Mouse (Mus musculus) CH12.LX (cell line): ENCODE measurements around the gene Ncf4. TPM values are rescaled to one million over a fixed set of nuclear protein-coding genes. Genes with fewer than 3 reads are reported as not detected.

Experiments
- DNase-seq: peaks from one replicate; pipeline ENCODE4 v3.0.0-alpha.2; 2013; ENCODE audit errors: extremely low read depth
- H3K27ac ChIP-seq: 2 replicates; pipeline ENCODE4 v1.5.1; 2012; ENCODE audit warnings: low read depth, mild to moderate bottlenecking, control low read depth, moderate library complexity; ENCODE audit not compliant: insufficient read depth
- H3K27me3 ChIP-seq: replicated peaks from 2 replicates; pipeline ENCODE3; 2012; ENCODE audit warnings: inconsistent platforms
- H3K36me3 ChIP-seq, 2 experiments: replicated peaks in 1 of 2; 2 replicates each; pipeline versions ENCODE3 to v1.6.1; 2012; ENCODE audit warnings: inconsistent platforms in 1 of 2, low read length in 1 of 2, mild to moderate bottlenecking in 1 of 2, mixed read lengths in 1 of 2, moderate library complexity in 1 of 2; ENCODE audit not compliant: control insufficient read depth in 1 of 2, insufficient read depth in 1 of 2
- H3K4me1 ChIP-seq, 2 experiments: 2 replicates each; pipeline ENCODE4 v1.6.1; 2012; ENCODE audit warnings: inconsistent platforms in 1 of 2, moderate library complexity in 1 of 2; ENCODE audit not compliant: insufficient read depth in 2 of 2, control insufficient read depth in 1 of 2
- H3K4me2 ChIP-seq: 2 replicates; pipeline ENCODE4 v1.6.1; 2012; ENCODE audit warnings: low read depth, mild to moderate bottlenecking, control low read depth; ENCODE audit not compliant: poor library complexity, insufficient read depth, severe bottlenecking
- H3K4me3 ChIP-seq, 3 experiments: fragments of 150-350 bp in 1 of 3; sonication (generic) in 1 of 3; replicated peaks in 1 of 3; 2 replicates each; pipeline versions ENCODE3 to v1.5.1; 2011 to 2012; ENCODE audit warnings: low read depth in 2 of 3, low read length in 2 of 3, mild to moderate bottlenecking in 2 of 3, moderate library complexity in 2 of 3, control low read depth in 1 of 3, improper control_type of control experiment in 1 of 3, inconsistent platforms in 1 of 3, mixed read lengths in 1 of 3; ENCODE audit not compliant: poor library complexity in 1 of 3
- H3K79me2 ChIP-seq: replicated peaks from 2 replicates; pipeline ENCODE4 v1.6.1; 2012; ENCODE audit warnings: mild to moderate bottlenecking, moderate library complexity; ENCODE audit not compliant: control insufficient read depth, poor library complexity, insufficient read depth, severe bottlenecking; ENCODE audit errors: extremely low read depth
- H3K9ac ChIP-seq: 2 replicates; pipeline ENCODE4 v1.6.1; 2012; ENCODE audit warnings: low read depth, mild to moderate bottlenecking, control low read depth, moderate library complexity; ENCODE audit not compliant: insufficient read depth
- H3K9me3 ChIP-seq: replicated peaks from 2 replicates; pipeline ENCODE3; 2012; ENCODE audit warnings: low read length, inconsistent platforms, mixed read lengths
- BHLHE40 ChIP-seq: IDR thresholded peaks from 2 replicates; pipeline ENCODE4 v1.6.1; 2011; ENCODE audit warnings: mild to moderate bottlenecking, low read depth, low read length, improper control_type of control experiment
- CHD1 ChIP-seq: IDR thresholded peaks from 2 replicates; pipeline ENCODE4 v1.6.1; 2012; ENCODE audit warnings: low read depth, low read length, improper control_type of control experiment, inconsistent platforms
- CHD2 ChIP-seq: IDR thresholded peaks from 2 replicates; pipeline ENCODE4 v1.6.1; 2011; ENCODE audit warnings: low read length, improper control_type of control experiment
- E2F4 ChIP-seq: IDR thresholded peaks from 2 replicates; pipeline ENCODE4 v1.6.1; 2011; ENCODE audit warnings: low read depth, low read length, improper control_type of control experiment; ENCODE audit not compliant: insufficient replicate concordance
- ELF1 ChIP-seq: IDR thresholded peaks from 2 replicates; pipeline ENCODE4 v1.6.1; 2014; ENCODE audit warnings: low read depth, mild to moderate bottlenecking, inconsistent platforms, low read length, improper control_type of control experiment
- ETS1 ChIP-seq: conservative IDR thresholded peaks from 2 replicates; pipeline ENCODE4 v1.6.1; 2012; ENCODE audit warnings: low read depth, mild to moderate bottlenecking, inconsistent platforms, low read length, improper control_type of control experiment, moderate library complexity
- GABPA ChIP-seq: IDR thresholded peaks from 2 replicates; pipeline ENCODE4 v1.6.1; 2012; ENCODE audit warnings: low read depth, low read length, improper control_type of control experiment, inconsistent platforms; ENCODE audit not compliant: insufficient replicate concordance
- IRF4 ChIP-seq: IDR thresholded peaks from 2 replicates; pipeline ENCODE4 v1.6.1; 2014; ENCODE audit warnings: low read depth, mild to moderate bottlenecking, inconsistent platforms, low read length, improper control_type of control experiment
- JUN ChIP-seq: IDR thresholded peaks from 2 replicates; pipeline ENCODE4 v1.6.1; 2011; ENCODE audit warnings: low read depth, mild to moderate bottlenecking, low read length, improper control_type of control experiment, moderate library complexity; ENCODE audit not compliant: insufficient read depth
- JUND ChIP-seq: conservative IDR thresholded peaks from 2 replicates; pipeline ENCODE4 v1.6.1; 2011; ENCODE audit warnings: low read depth, low read length, improper control_type of control experiment
- KAT2A ChIP-seq: IDR thresholded peaks from 2 replicates; pipeline ENCODE4 v1.6.1; 2012; ENCODE audit warnings: low read length, improper control_type of control experiment, inconsistent platforms; ENCODE audit not compliant: insufficient replicate concordance
- MAFK ChIP-seq: IDR thresholded peaks from 2 replicates; pipeline ENCODE4 v1.6.1; 2011; ENCODE audit warnings: low read length, improper control_type of control experiment; ENCODE audit not compliant: insufficient replicate concordance
- MAZ ChIP-seq: IDR thresholded peaks from 2 replicates; pipeline ENCODE4 v1.6.1; 2012; ENCODE audit warnings: low read depth, mild to moderate bottlenecking, inconsistent platforms, low read length, improper control_type of control experiment, moderate library complexity
- MEF2A ChIP-seq: IDR thresholded peaks from 2 replicates; pipeline ENCODE4 v1.6.1; 2014; ENCODE audit warnings: low read depth, mild to moderate bottlenecking, inconsistent platforms, low read length, improper control_type of control experiment, borderline replicate concordance
- MYC ChIP-seq: IDR thresholded peaks from 2 replicates; pipeline ENCODE4 v1.6.1; 2011; ENCODE audit warnings: low read depth, mild to moderate bottlenecking, improper control_type of control experiment, low read length
- NELFE ChIP-seq: IDR thresholded peaks from 2 replicates; pipeline ENCODE4 v1.6.1; 2011; ENCODE audit warnings: low read depth, low read length, improper control_type of control experiment
- POLR2A ChIP-seq: IDR thresholded peaks from 2 replicates; pipeline ENCODE4 v1.6.1; 2011; ENCODE audit warnings: low read depth, mild to moderate bottlenecking, improper control_type of control experiment, low read length
- RCOR1 ChIP-seq: conservative IDR thresholded peaks from 2 replicates; pipeline ENCODE4 v1.6.1; 2012; ENCODE audit warnings: low read depth, mild to moderate bottlenecking, inconsistent platforms, low read length, improper control_type of control experiment
- SMC3 ChIP-seq: IDR thresholded peaks from 2 replicates; pipeline ENCODE4 v1.6.1; 2011; ENCODE audit warnings: low read depth, low read length, improper control_type of control experiment
- TCF12 ChIP-seq: IDR thresholded peaks from 2 replicates; pipeline ENCODE4 v1.6.1; 2014; ENCODE audit warnings: low read depth, mild to moderate bottlenecking, inconsistent platforms, low read length, improper control_type of control experiment
- ZC3H11A ChIP-seq: IDR thresholded peaks from 2 replicates; pipeline ENCODE4 v1.6.1; 2012; ENCODE audit warnings: low read depth, mild to moderate bottlenecking, inconsistent platforms, low read length, improper control_type of control experiment
- ZKSCAN1 ChIP-seq: IDR thresholded peaks from 2 replicates; pipeline ENCODE4 v1.6.1; 2012; ENCODE audit warnings: low read depth, inconsistent platforms, low read length, improper control_type of control experiment, borderline replicate concordance
- ZMIZ1 ChIP-seq: IDR thresholded peaks from 2 replicates; pipeline ENCODE4 v1.6.1; 2012; ENCODE audit warnings: low read depth, mild to moderate bottlenecking, inconsistent platforms, low read length, improper control_type of control experiment
- dilution Hi-C: fragments of 300-500 bp; cut with MboI; formaldehyde crosslinking; loops from 2 replicates; pipeline ENCODE4 v1.14.3; 2020; ENCODE audit warnings: low sequenced_read_pairs; ENCODE audit not compliant: extremely low pct_unique_long_range_greater_than_20kb, extremely low pct_ligation_motif_present
- in situ Hi-C: fragments of 300-500 bp; cut with MboI; formaldehyde crosslinking; loops from 3 replicates; pipeline ENCODE4 v1.14.3; 2019; ENCODE audit warnings: low sequenced_read_pairs, low pct_ligation_motif_present, low pct_unique_long_range_greater_than_20kb, mixed read lengths
- polyA plus RNA-seq: library from polyadenylated mRNA; unstranded; fragments of >175 nt; gene quantifications from 2 replicates; pipeline ENCODE4 v1.2.1, GENCODE M21; 2012; ENCODE audit warnings: low read depth; ENCODE audit not compliant: insufficient read length
- total RNA-seq, 2 experiments: library from RNA; depleted of rRNA; stranded (reverse); fragments of 300-350 nt in 1 of 2; fragments of >200 nt in 1 of 2; gene quantifications; 2 replicates each; pipeline ENCODE4 v1.2.3; 2012 to 2014

Ncf4 gene
- total and polyA plus RNA-seq, 3 experiments = 145 to 339 (median 177) TPM

DNA sequence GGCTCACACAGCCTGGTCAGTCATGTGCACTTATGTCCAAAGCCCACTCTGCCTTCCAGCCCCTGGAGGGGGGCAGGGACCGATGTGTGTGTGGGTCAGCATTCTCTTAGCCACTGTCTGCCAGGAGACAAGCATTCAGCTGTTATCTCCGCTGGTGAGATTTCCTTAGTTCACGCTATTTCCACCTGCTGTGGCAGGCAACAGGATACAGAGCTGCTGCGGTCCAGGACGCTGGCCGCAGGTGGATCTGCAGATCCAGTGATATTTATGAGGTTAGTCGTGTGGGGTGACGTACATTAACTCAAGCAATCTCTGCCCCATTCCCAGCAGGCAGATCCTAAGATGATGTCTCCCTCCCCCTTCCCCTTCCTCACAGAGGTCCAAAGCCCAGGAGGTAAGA is 33.2 kb upstream of the Ncf4 start:
- no peak overlapping the region for H3K4me3 ChIP-seq
- no peaks in the 10 kb centered on the region for H3K36me3 ChIP-seq
- TF ChIP-seq CHD1 = no peak
- TF ChIP-seq MAFK = no peak
- no peak for TF ChIP-seq JUND
- in situ Hi-C loops = no loop called here
- DNase-seq = no peak
- H3K4me2 ChIP-seq = no peak overlapping the region
- H3K9ac ChIP-seq = no peak overlapping the region
- dilution Hi-C loops = no loop called here
- H3K27ac ChIP-seq = no peak overlapping the region
- H3K4me1 ChIP-seq = peaks cover 24 to 27% of the 10 kb centered on the region in 2 experiments
- no peaks in the 10 kb centered on the region for H3K79me2 ChIP-seq
- peaks cover 10% of the 10 kb centered on the region for H3K9me3 ChIP-seq
- H3K27me3 ChIP-seq = no peaks in the 10 kb centered on the region

DNA sequence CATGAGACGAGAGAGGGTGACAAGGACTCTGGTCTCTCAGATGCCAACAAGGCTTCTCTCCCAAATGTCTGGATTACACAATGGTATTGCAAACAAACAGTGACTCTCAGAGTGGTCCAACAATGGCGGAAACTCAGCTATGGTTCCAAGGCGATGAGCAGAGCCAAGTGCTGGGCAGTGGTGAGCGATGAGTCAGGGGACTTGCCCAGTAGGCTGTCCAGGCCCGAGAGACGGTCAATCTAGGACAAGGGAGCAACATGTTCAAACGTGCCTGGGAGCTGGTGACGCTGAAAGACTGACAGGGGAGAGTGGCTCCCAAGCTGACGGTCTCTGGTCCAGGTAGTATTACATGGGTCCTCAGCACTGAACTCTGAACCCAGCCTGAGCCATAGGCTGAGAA is 29.3 kb upstream of the Ncf4 start:
- H3K4me3 ChIP-seq = no peak overlapping the region
- TF ChIP-seq CHD1 (peak; percentile 68; the same call in 1 of the 2 replicates), TCF12 (peak; percentile 29; the same call in 1 of the 2 replicates), IRF4 (peak; percentile 18; the same call in 1 of the 2 replicates), RCOR1 (no peak), BHLHE40 (0 out of 2 replicates have a peak, but pooled peaks have one; percentile 15), POLR2A (no peak), ZMIZ1 (no peak), ZC3H11A (no peak), MEF2A (no peak)
- H3K27ac ChIP-seq = no peak overlapping the region
- H3K36me3 ChIP-seq = no peaks in the 10 kb centered on the region
- no peak overlapping the region for H3K9ac ChIP-seq
- no peak for DNase-seq
- no peaks in the 10 kb centered on the region for H3K27me3 ChIP-seq
- H3K4me1 ChIP-seq = peaks cover 23% of the 10 kb centered on the region in 2 experiments
- dilution Hi-C loops = no loop called here
- H3K4me2 ChIP-seq = no peak overlapping the region
- H3K79me2 ChIP-seq = no peaks in the 10 kb centered on the region
- in situ Hi-C loops = no loop called here
- H3K9me3 ChIP-seq = peaks cover 14% of the 10 kb centered on the region

DNA sequence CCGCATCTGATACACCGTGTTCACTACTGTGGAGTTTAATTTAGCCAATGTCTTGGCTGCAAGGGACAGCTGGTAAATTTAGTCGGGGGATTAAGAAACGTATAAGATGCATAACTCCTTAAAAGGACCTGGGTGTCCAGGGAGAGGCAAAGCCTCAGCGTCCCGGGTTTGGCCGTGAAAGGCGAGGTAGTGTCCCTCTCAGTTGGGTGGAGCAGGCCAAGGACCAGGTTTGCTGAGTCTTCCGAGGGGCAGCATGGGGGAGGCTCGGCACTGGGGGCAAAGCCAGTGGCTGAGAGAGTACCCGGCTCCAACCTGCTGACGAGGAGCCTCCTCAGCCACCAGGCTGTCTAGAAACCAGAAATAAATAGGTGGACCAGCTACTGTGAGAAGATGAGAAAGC is 16.8 kb upstream of the Ncf4 start:
- peaks cover 0 to 9% of the 10 kb centered on the region in 2 experiments; a peak in 2 of 4 replicates for H3K4me1 ChIP-seq
- no peak overlapping the region for H3K4me2 ChIP-seq
- DNase-seq = no peak
- in situ Hi-C loops = no loop called here
- no peak overlapping the region for H3K4me3 ChIP-seq
- no peak for TF ChIP-seq POLR2A
- no peak for TF ChIP-seq TCF12
- TF ChIP-seq JUN = no peak
- no peak for TF ChIP-seq JUND
- TF ChIP-seq ZC3H11A = no peak
- TF ChIP-seq ZKSCAN1 = no peak
- TF ChIP-seq GABPA = no peak
- no peak for TF ChIP-seq NELFE
- no peak for TF ChIP-seq IRF4
- TF ChIP-seq ETS1 = no peak
- no peak for TF ChIP-seq KAT2A
- TF ChIP-seq MYC = no peak
- no peak for TF ChIP-seq E2F4
- TF ChIP-seq MAZ = no peak
- TF ChIP-seq CHD1 = no peak
- TF ChIP-seq ELF1 = no peak
- no peak for TF ChIP-seq SMC3
- no peak for TF ChIP-seq CHD2
- TF ChIP-seq, all 38 proteins: peak for 0
- Histone ChIP-seq H3K27ac (no peak overlapping the region), H3K27me3 (no peaks in the 10 kb centered on the region), H3K9me3 (peaks cover 3% of the 10 kb centered on the region), H3K36me3 (no peaks in the 10 kb centered on the region), H3K9ac (no peak overlapping the region), H3K79me2 (no peaks in the 10 kb centered on the region)
- dilution Hi-C loops = no loop called here
